Mouse (Mus musculus): ENCODE results near the gene Acp5. TPM values are rescaled to one million over a fixed set of nuclear protein-coding genes. Genes with fewer than 3 reads are reported as not detected.
A peak's percentile ranks its signal among the peaks of the same experiment; 100 is the strongest.

Gene Acp5
- total and polyA plus RNA-seq, 3 experiments: 0.34 TPM; not detected in 2

DNA sequence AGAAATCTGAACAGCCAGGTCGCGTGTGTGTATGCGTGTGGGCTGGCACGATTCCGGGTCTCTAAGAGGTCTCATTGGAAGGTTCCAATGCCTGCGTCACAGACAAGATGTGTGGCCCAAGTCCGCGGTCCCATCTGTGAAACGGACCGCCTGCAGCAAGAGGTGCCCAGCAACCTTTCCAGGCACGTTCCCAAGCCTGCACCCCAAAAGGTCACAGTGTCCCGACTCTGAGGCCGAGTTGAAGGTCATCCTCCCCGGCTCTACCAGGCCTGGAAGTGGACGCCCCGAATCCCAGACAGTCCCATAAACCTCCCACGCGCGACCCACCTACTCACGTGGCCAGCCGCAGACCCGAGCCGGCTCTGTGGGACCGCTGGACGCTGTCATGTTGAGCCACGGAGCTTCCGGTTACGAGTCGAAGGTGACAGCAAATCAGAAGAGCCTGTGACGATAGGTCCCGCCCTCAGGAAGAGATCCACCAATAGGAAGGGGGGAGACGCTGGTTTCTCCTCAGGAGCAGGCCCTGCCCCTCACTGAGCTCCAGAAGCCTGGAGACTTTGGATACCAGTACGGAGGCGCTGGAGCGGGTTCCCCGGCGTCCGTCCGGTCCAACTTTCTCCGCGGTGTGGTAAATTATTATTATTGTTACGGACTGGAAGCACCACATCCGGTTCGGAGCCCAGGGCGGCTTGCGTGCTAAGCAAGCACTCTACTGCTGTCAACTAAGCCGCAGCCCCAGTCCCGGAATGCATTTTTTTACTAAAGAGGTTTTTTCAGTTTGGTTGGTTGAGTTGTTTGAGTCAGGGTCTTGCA is 50.3 kb downstream of the Acp5 start, which contains the start of gene Ecsit (continued):
- TF ChIP-seq ZC3H11A (IDR thresholded peaks at IDR 0.05; ENCODE audit: low read depth, low read length): no peak

DNA sequence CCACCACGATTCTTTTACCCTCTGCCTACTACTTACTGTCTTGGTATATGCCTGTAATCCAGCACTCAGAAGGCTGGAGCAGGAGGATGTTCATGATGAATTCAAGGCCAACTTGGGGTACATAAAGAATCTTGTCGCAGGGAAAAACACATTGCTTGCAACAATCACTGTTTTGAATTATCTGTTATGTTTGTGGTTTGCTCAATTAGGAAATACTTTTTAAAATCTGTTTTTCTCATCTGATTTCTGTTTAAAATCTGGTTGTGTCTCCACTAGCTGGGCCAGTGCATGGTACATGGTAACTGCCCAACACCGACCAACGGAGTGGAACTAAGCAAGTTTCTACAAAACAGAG is 50.9 kb downstream of the Acp5 start:
- H3K27ac ChIP-seq (ENCODE audit: insufficient read depth, low read depth): no peak overlapping the region
- in situ Hi-C loops (cut with MboI; ENCODE audit: low pct_ligation_motif_present, low pct_unique_long_range_greater_than_20kb, low sequenced_read_pairs) (no loop called here), dilution Hi-C loops (cut with MboI; ENCODE audit: extremely low pct_ligation_motif_present, extremely low pct_unique_long_range_greater_than_20kb, low sequenced_read_pairs) (no loop called here)
- peak overlapping the region; percentile 75 for H3K9ac ChIP-seq (ENCODE audit: insufficient read depth, low read depth)
- peaks cover 3% of the 10 kb centered on the region; the same call in 1 of the 2 replicates for H3K79me2 ChIP-seq (replicated peaks; ENCODE audit: control insufficient read depth, extremely low read depth, insufficient read depth, poor library complexity, severe bottlenecking)
- peaks cover 0 to 18% of the 10 kb centered on the region in 2 experiments; a peak in 2 of 4 replicates for H3K4me1 ChIP-seq (ENCODE audit: control insufficient read depth in 1 of 2, insufficient read depth in 2 of 2)
- DNase-seq (ENCODE audit: extremely low read depth): no peak
- no peaks in the 10 kb centered on the region for H3K9me3 ChIP-seq (replicated peaks; ENCODE audit: low read length)
- H3K4me3 ChIP-seq (replicated peaks in 1 of 3; ENCODE audit: low read depth in 2 of 3, low read length in 2 of 3, poor library complexity in 1 of 3): peak overlapping the region; percentile 74 to 98 (median 96)
- H3K36me3 ChIP-seq (replicated peaks in 1 of 2; ENCODE audit: control insufficient read depth in 1 of 2, insufficient read depth in 1 of 2, low read length in 1 of 2): peaks cover 5 to 35% of the 10 kb centered on the region in 2 experiments
- no peaks in the 10 kb centered on the region for H3K27me3 ChIP-seq (replicated peaks)
- H3K4me2 ChIP-seq (ENCODE audit: insufficient read depth, low read depth, poor library complexity, severe bottlenecking): peak overlapping the region; percentile 76
- TF ChIP-seq MAFK (IDR thresholded peaks at IDR 0.05; ENCODE audit: insufficient replicate concordance, low read length) (no peak), JUN (IDR thresholded peaks at IDR 0.05; ENCODE audit: insufficient read depth, low read depth, low read length) (no peak), MEF2A (IDR thresholded peaks at IDR 0.05; ENCODE audit: borderline replicate concordance, low read depth, low read length) (no peak), ZC3H11A (IDR thresholded peaks at IDR 0.05; ENCODE audit: low read depth, low read length) (no peak), TBP (conservative IDR thresholded peaks at IDR 0.05; ENCODE audit: low read depth, low read length) (no peak), NRF1 (IDR thresholded peaks at IDR 0.05; ENCODE audit: low read depth, low read length) (no peak), ELF1 (IDR thresholded peaks at IDR 0.05; ENCODE audit: low read depth, low read length) (no peak), SIN3A (IDR thresholded peaks at IDR 0.05; ENCODE audit: low read length) (no peak), RCOR1 (conservative IDR thresholded peaks at IDR 0.05; ENCODE audit: low read depth, low read length) (no peak), IRF4 (IDR thresholded peaks at IDR 0.05; ENCODE audit: low read depth, low read length) (no peak), SMC3 (IDR thresholded peaks at IDR 0.05; ENCODE audit: low read depth, low read length) (no peak), CHD1 (IDR thresholded peaks at IDR 0.05; ENCODE audit: low read depth, low read length) (no peak), KAT2A (IDR thresholded peaks at IDR 0.05; ENCODE audit: insufficient replicate concordance, low read length) (no peak), EP300 (IDR thresholded peaks at IDR 0.05; ENCODE audit: low read length) (no peak), CHD2 (IDR thresholded peaks at IDR 0.05; ENCODE audit: low read length) (no peak), ZMIZ1 (IDR thresholded peaks at IDR 0.05; ENCODE audit: low read depth, low read length) (no peak)

Other genes starting within 250 kb of the Acp5 start
- 2.0 and 3.7 TPM in 2 replicates for gene Rab3d, start 217.5 kb downstream of the Acp5 start, total RNA-seq (2012; rRNA removed)
- 0.77 and 0.90 TPM in 2 replicates for gene Rab3d, start 217.5 kb downstream of the Acp5 start, total RNA-seq (2014; rRNA removed)
- 0.35 and 0.91 TPM in 2 replicates for gene Rab3d, start 217.5 kb downstream of the Acp5 start, polyA plus RNA-seq (2012; ENCODE audit: insufficient read length, low read depth)
- not detected in 2 replicates for gene Ccdc159, start 208.2 kb downstream of the Acp5 start, total RNA-seq (2012; rRNA removed)
- not detected in 2 replicates for gene Ccdc159, start 208.2 kb downstream of the Acp5 start, total RNA-seq (2014; rRNA removed)
- not detected in 2 replicates for gene Ccdc159, start 208.2 kb downstream of the Acp5 start, polyA plus RNA-seq (2012; ENCODE audit: insufficient read length, low read depth)
- gene Tmem205, start 208.2 kb downstream of the Acp5 start, total RNA-seq (2012; rRNA removed): 2.4 and 2.9 TPM in 2 replicates
- 2.4 and 2.9 TPM in 2 replicates for gene Tmem205, start 208.2 kb downstream of the Acp5 start, total RNA-seq (2014; rRNA removed)
- 0.87 and 1.6 TPM in 2 replicates for gene Tmem205, start 208.2 kb downstream of the Acp5 start, polyA plus RNA-seq (2012; ENCODE audit: insufficient read length, low read depth)
- not detected in 2 replicates for gene Plppr2, start 198.7 kb downstream of the Acp5 start, total RNA-seq (2012; rRNA removed)
- not detected in 2 replicates for gene Plppr2, start 198.7 kb downstream of the Acp5 start, total RNA-seq (2014; rRNA removed)
- gene Plppr2, start 198.7 kb downstream of the Acp5 start, polyA plus RNA-seq (2012; ENCODE audit: insufficient read length, low read depth): not detected in 2 replicates
- gene Swsap1, start 180.0 kb downstream of the Acp5 start, total RNA-seq (2012; rRNA removed): 4.0 and 4.4 TPM in 2 replicates
- 4.1 and 4.4 TPM in 2 replicates for gene Swsap1, start 180.0 kb downstream of the Acp5 start, total RNA-seq (2014; rRNA removed)
- 2.9 and 3.1 TPM in 2 replicates for gene Swsap1, start 180.0 kb downstream of the Acp5 start, polyA plus RNA-seq (2012; ENCODE audit: insufficient read length, low read depth)
- gene Epor, start 172.2 kb downstream of the Acp5 start, total RNA-seq (2012; rRNA removed): 0.80 and 2.0 TPM in 2 replicates
- not detected in 2 replicates for gene Epor, start 172.2 kb downstream of the Acp5 start, total RNA-seq (2014; rRNA removed)
- 0.18 and 0.20 TPM in 2 replicates for gene Epor, start 172.2 kb downstream of the Acp5 start, polyA plus RNA-seq (2012; ENCODE audit: insufficient read length, low read depth)
- not detected in 2 replicates for gene Rgl3, start 146.3 kb downstream of the Acp5 start, total RNA-seq (2012; rRNA removed)
- gene Rgl3, start 146.3 kb downstream of the Acp5 start, total RNA-seq (2014; rRNA removed): not detected in 2 replicates
- not detected in 2 replicates for gene Rgl3, start 146.3 kb downstream of the Acp5 start, polyA plus RNA-seq (2012; ENCODE audit: insufficient read length, low read depth)
- 0.21 and 0.25 TPM in 2 replicates for gene Ccdc151, start 133.1 kb downstream of the Acp5 start, total RNA-seq (2012; rRNA removed)
- 0.13 and 0.20 TPM in 2 replicates for gene Ccdc151, start 133.1 kb downstream of the Acp5 start, total RNA-seq (2014; rRNA removed)
- 0.16 and 0.23 TPM in 2 replicates for gene Ccdc151, start 133.1 kb downstream of the Acp5 start, polyA plus RNA-seq (2012; ENCODE audit: insufficient read length, low read depth)
- gene Prkcsh, start 132.9 kb downstream of the Acp5 start, total RNA-seq (2012; rRNA removed): 144 and 160 TPM in 2 replicates
- 65.5 and 72.1 TPM in 2 replicates for gene Prkcsh, start 132.9 kb downstream of the Acp5 start, total RNA-seq (2014; rRNA removed)
- 143 and 148 TPM in 2 replicates for gene Prkcsh, start 132.9 kb downstream of the Acp5 start, polyA plus RNA-seq (2012; ENCODE audit: insufficient read length, low read depth)
- gene Elavl3, start 83.7 kb downstream of the Acp5 start, total RNA-seq (2012; rRNA removed): 0.04 TPM in 1 of 2 replicates, not detected in the other
- not detected in 2 replicates for gene Elavl3, start 83.7 kb downstream of the Acp5 start, total RNA-seq (2014; rRNA removed)
- gene Elavl3, start 83.7 kb downstream of the Acp5 start, polyA plus RNA-seq (2012; ENCODE audit: insufficient read length, low read depth): 0.06 and 0.10 TPM in 2 replicates
- not detected in 2 replicates for gene Gm49318, start 64.5 kb downstream of the Acp5 start, total RNA-seq (2012; rRNA removed)
- not detected in 2 replicates for gene Gm49318, start 64.5 kb downstream of the Acp5 start, total RNA-seq (2014; rRNA removed)
- not detected in 2 replicates for gene Gm49318, start 64.5 kb downstream of the Acp5 start, polyA plus RNA-seq (2012; ENCODE audit: insufficient read length, low read depth)
- gene Zfp653, start 64.3 kb downstream of the Acp5 start, total RNA-seq (2012; rRNA removed): 8.9 and 9.0 TPM in 2 replicates
- 9.3 and 10.4 TPM in 2 replicates for gene Zfp653, start 64.3 kb downstream of the Acp5 start, total RNA-seq (2014; rRNA removed)
- 10.1 and 11.4 TPM in 2 replicates for gene Zfp653, start 64.3 kb downstream of the Acp5 start, polyA plus RNA-seq (2012; ENCODE audit: insufficient read length, low read depth)
- 57.1 and 59.4 TPM in 2 replicates for gene Ecsit, start 50.3 kb downstream of the Acp5 start, total RNA-seq (2012; rRNA removed)
- 37.7 and 38.7 TPM in 2 replicates for gene Ecsit, start 50.3 kb downstream of the Acp5 start, total RNA-seq (2014; rRNA removed)
- 45.2 and 48.5 TPM in 2 replicates for gene Ecsit, start 50.3 kb downstream of the Acp5 start, polyA plus RNA-seq (2012; ENCODE audit: insufficient read length, low read depth)
- gene Cnn1, start 36.5 kb downstream of the Acp5 start, total RNA-seq (2012; rRNA removed): not detected in 2 replicates
- gene Cnn1, start 36.5 kb downstream of the Acp5 start, total RNA-seq (2014; rRNA removed): not detected in 2 replicates
- gene Cnn1, start 36.5 kb downstream of the Acp5 start, polyA plus RNA-seq (2012; ENCODE audit: insufficient read length, low read depth): not detected in 2 replicates
- gene Elof1, start 18.5 kb downstream of the Acp5 start, total RNA-seq (2012; rRNA removed): 111 and 148 TPM in 2 replicates
- gene Elof1, start 18.5 kb downstream of the Acp5 start, total RNA-seq (2014; rRNA removed): 120 and 142 TPM in 2 replicates
- 96.9 and 107 TPM in 2 replicates for gene Elof1, start 18.5 kb downstream of the Acp5 start, polyA plus RNA-seq (2012; ENCODE audit: insufficient read length, low read depth)
- gene Pigyl, start 21.1 kb upstream of the Acp5 start, total RNA-seq (2012; rRNA removed): 22.4 and 24.9 TPM in 2 replicates
- 4.3 and 5.0 TPM in 2 replicates for gene Pigyl, start 21.1 kb upstream of the Acp5 start, total RNA-seq (2014; rRNA removed)
- gene Pigyl, start 21.1 kb upstream of the Acp5 start, polyA plus RNA-seq (2012; ENCODE audit: insufficient read length, low read depth): 17.7 and 22.8 TPM in 2 replicates
- not detected in 2 replicates for gene Zfp872, start 52.4 kb upstream of the Acp5 start, total RNA-seq (2012; rRNA removed)
- not detected in 2 replicates for gene Zfp872, start 52.4 kb upstream of the Acp5 start, total RNA-seq (2014; rRNA removed)
- not detected in 2 replicates for gene Zfp872, start 52.4 kb upstream of the Acp5 start, polyA plus RNA-seq (2012; ENCODE audit: insufficient read length, low read depth)
- 14.0 and 14.2 TPM in 2 replicates for gene Zfp809, start 90.0 kb upstream of the Acp5 start, total RNA-seq (2012; rRNA removed)
- 11.4 and 13.9 TPM in 2 replicates for gene Zfp809, start 90.0 kb upstream of the Acp5 start, total RNA-seq (2014; rRNA removed)
- 23.8 and 24.1 TPM in 2 replicates for gene Zfp809, start 90.0 kb upstream of the Acp5 start, polyA plus RNA-seq (2012; ENCODE audit: insufficient read length, low read depth)
- gene Zfp599, start 124.2 kb upstream of the Acp5 start, total RNA-seq (2012; rRNA removed): 2.2 and 2.9 TPM in 2 replicates
- gene Zfp599, start 124.2 kb upstream of the Acp5 start, total RNA-seq (2014; rRNA removed): 2.3 and 2.4 TPM in 2 replicates
- gene Zfp599, start 124.2 kb upstream of the Acp5 start, polyA plus RNA-seq (2012; ENCODE audit: insufficient read length, low read depth): 1.7 and 2.1 TPM in 2 replicates
- gene Zfp810, start 171.9 kb upstream of the Acp5 start, total RNA-seq (2012; rRNA removed): 7.1 and 7.2 TPM in 2 replicates
- 7.5 and 9.7 TPM in 2 replicates for gene Zfp810, start 171.9 kb upstream of the Acp5 start, total RNA-seq (2014; rRNA removed)
- gene Zfp810, start 171.9 kb upstream of the Acp5 start, polyA plus RNA-seq (2012; ENCODE audit: insufficient read length, low read depth): 4.0 and 4.3 TPM in 2 replicates

Measured in CH12.LX (cell line).